ENCODE assay signal across 20 mouse cellular contexts in genomic region chr11:89970726-89971125, GRCm38 (mm10). TPM values are rescaled to one million over a fixed set of nuclear protein-coding genes. Genes with fewer than 3 reads are reported as not detected.
A peak's percentile ranks its signal among the peaks of the same experiment; 100 is the strongest.
DNase-seq lines count a peak whose midpoint lies in the region; ATAC-seq lines count a peak whose summit lies in the region.
"Had no signal": no experiment of that assay in that cellular context is flagged by ENCODE, and none has a peak within 500 bp of the region (broad histone marks: within the 10 kb centered on the region; RNA-seq: fewer than 3 reads in every experiment).

No protein-coding gene starts in this region.

- H3K36me3 ChIP-seq in hindbrain, embryonic 11.5 days (ENCODE audit: control insufficient read depth, insufficient read depth, low read length), result no peaks in the 10 kb centered on the region
- no peaks in the 10 kb centered on the region for H3K36me3 ChIP-seq in hindbrain, embryonic 10.5 days
- no peaks in the 10 kb centered on the region for H3K36me3 ChIP-seq in neural tube, embryonic 11.5 days (ENCODE audit: control insufficient read depth, insufficient read depth, low read length)
- H3K36me3 ChIP-seq: embryonic facial prominence, embryonic 10.5 days; forebrain, embryonic 10.5 days; heart, embryonic 12.5 days; intestine, embryonic 15.5 days had no signal

- H3K27ac ChIP-seq in hindbrain, embryonic 11.5 days (ENCODE audit: low read depth, low read length), result peak overlapping the region; percentile 27; the same call in 1 of the 2 replicates
- no peak overlapping the region for H3K27ac ChIP-seq in hindbrain, embryonic 10.5 days
- H3K27ac ChIP-seq in neural tube, embryonic 11.5 days (ENCODE audit: low read depth, low read length), result no peak overlapping the region
- H3K27ac ChIP-seq: embryonic facial prominence, embryonic 10.5 days; forebrain, embryonic 10.5 days; heart, adult 2 months; hindbrain, embryonic 14.5 days; intestine, embryonic 15.5 days had no signal

- no peak overlapping the region for H3K4me2 ChIP-seq in hindbrain, embryonic 11.5 days (replicated peaks; ENCODE audit: low read depth, low read length)
- no peak overlapping the region for H3K4me2 ChIP-seq in neural tube, embryonic 11.5 days (ENCODE audit: low read depth)
- H3K4me2 ChIP-seq: heart, embryonic 12.5 days; hindbrain, embryonic 14.5 days; intestine, embryonic 15.5 days had no signal

- WGBS in hindbrain, embryonic 11.5 days, result 64% methylated on average over 4 of the region's 4 CpGs
- 72% methylated on average over 4 of the region's 4 CpGs for WGBS in hindbrain, embryonic 10.5 days
- 44% methylated on average over 4 of the region's 4 CpGs for WGBS in neural tube, embryonic 11.5 days

- H3K9me3 ChIP-seq in hindbrain, embryonic 11.5 days (ENCODE audit: control insufficient read depth, low read length), result no peaks in the 10 kb centered on the region
- no peaks in the 10 kb centered on the region for H3K9me3 ChIP-seq in hindbrain, embryonic 10.5 days
- H3K9me3 ChIP-seq in neural tube, embryonic 11.5 days (ENCODE audit: control insufficient read depth, low read length), result no peaks in the 10 kb centered on the region
- H3K9me3 ChIP-seq: embryonic facial prominence, embryonic 10.5 days; forebrain, embryonic 10.5 days; heart, embryonic 12.5 days; intestine, embryonic 15.5 days had no signal

- H3K9ac ChIP-seq in hindbrain, embryonic 11.5 days (ENCODE audit: low read depth, low read length), result no peak overlapping the region
- H3K9ac ChIP-seq in neural tube, embryonic 11.5 days (ENCODE audit: low read length), result no peak overlapping the region
- H3K9ac ChIP-seq: heart, embryonic 12.5 days; hindbrain, embryonic 14.5 days; intestine, embryonic 15.5 days had no signal

- H3K4me1 ChIP-seq in hindbrain, embryonic 11.5 days (replicated peaks; ENCODE audit: control insufficient read depth, insufficient read depth, low read length), result no peaks in the 10 kb centered on the region
- peaks cover 13% of the 10 kb centered on the region; the same call in 1 of the 2 replicates for H3K4me1 ChIP-seq in hindbrain, embryonic 10.5 days (replicated peaks)
- no peaks in the 10 kb centered on the region for H3K4me1 ChIP-seq in neural tube, embryonic 11.5 days (ENCODE audit: control insufficient read depth, insufficient read depth, low read length)
- H3K4me1 ChIP-seq: embryonic facial prominence, embryonic 10.5 days; heart, embryonic 12.5 days; intestine, embryonic 15.5 days had no signal

- H3K4me3 ChIP-seq in hindbrain, embryonic 11.5 days (ENCODE audit: low read depth, low read length), result no peak overlapping the region
- no peak overlapping the region for H3K4me3 ChIP-seq in hindbrain, embryonic 10.5 days
- H3K4me3 ChIP-seq in neural tube, embryonic 11.5 days (ENCODE audit: low read depth, low read length), result no peak overlapping the region
- H3K4me3 ChIP-seq: embryonic facial prominence, embryonic 10.5 days; forebrain, embryonic 10.5 days; heart, adult 2 months; heart, embryonic 12.5 days; intestine, embryonic 15.5 days had no signal

- H3K27me3 ChIP-seq in hindbrain, embryonic 11.5 days (ENCODE audit: control insufficient read depth, insufficient read depth, low read length), result no peaks in the 10 kb centered on the region
- H3K27me3 ChIP-seq in hindbrain, embryonic 10.5 days (ENCODE audit: insufficient read depth, poor library complexity, severe bottlenecking), result no peaks in the 10 kb centered on the region
- no peaks in the 10 kb centered on the region for H3K27me3 ChIP-seq in neural tube, embryonic 11.5 days (ENCODE audit: control insufficient read depth, insufficient read depth, low read length)
- H3K27me3 ChIP-seq: heart, embryonic 12.5 days; intestine, embryonic 15.5 days had no signal

- peak; percentile 17 for DNase-seq in hindbrain, embryonic 11.5 days (ENCODE audit: low spot score)
- no peak for DNase-seq in hindbrain, embryonic 10.5 days (ENCODE audit: low spot score)
- no peak for DNase-seq in neural tube, embryonic 11.5 days (ENCODE audit: low spot score)
- no peak for DNase-seq in neural tube, embryonic 10.5 days (ENCODE audit: extremely low spot score, low spot score)
- peak; percentile 43 for DNase-seq in forelimb bud, embryonic 11.5 days (ENCODE audit: low read depth, low spot score)
- DNase-seq in ovary, postnatal 14 days (ENCODE audit: low spot score), result no peak
- no peak for DNase-seq in urinary bladder, postnatal 25 days (ENCODE audit: low spot score)
- DNase-seq: adrenal gland, postnatal 10 days; cerebellum, adult 11-12 months; cerebellum, adult 9-10 months; cerebellum, postnatal 25 days; gastrocnemius, postnatal 10 days; heart, adult 2 months; heart, postnatal 4 days had no signal

- ATAC-seq in hindbrain, embryonic 11.5 days (ENCODE audit: low FRiP score), result no peak; the same call in 1 of the 2 replicates
- 0 out of 2 replicates have a peak, but pooled peaks have one; percentile 35 for ATAC-seq in neural tube, embryonic 11.5 days (ENCODE audit: insufficient read depth, low FRiP score, low TSS enrichment)
- ATAC-seq: forebrain, embryonic 14.5 days; intestine, embryonic 15.5 days had no signal

RNA-seq across cellular contexts. Expression of gene Pctp, which starts 32.0 kb away (rescaled TPM):
- polyA plus RNA-seq in hindbrain, embryonic 11.5 days (2014; fragmentation: Nextera tagmentation; extraction: Ambion mirVana), result 5.1 and 6.2 TPM in 2 replicates
- 15.0 and 19.6 TPM in 2 replicates for polyA plus RNA-seq in hindbrain, embryonic 10.5 days (2016; fragmentation: Nextera tagmentation; extraction: Ambion mirVana)
- polyA plus RNA-seq in neural tube, embryonic 11.5 days (2014; fragmentation: Nextera tagmentation; extraction: Ambion mirVana), result 6.7 and 8.0 TPM in 2 replicates

RNA-seq across cellular contexts. Expression of gene Tmem100, which starts 59.4 kb away (rescaled TPM):
- 6.0 and 6.6 TPM in 2 replicates for polyA plus RNA-seq in hindbrain, embryonic 11.5 days (2014; fragmentation: Nextera tagmentation; extraction: Ambion mirVana)
- 4.5 and 7.5 TPM in 2 replicates for polyA plus RNA-seq in hindbrain, embryonic 10.5 days (2016; fragmentation: Nextera tagmentation; extraction: Ambion mirVana)
- polyA plus RNA-seq in neural tube, embryonic 11.5 days (2014; fragmentation: Nextera tagmentation; extraction: Ambion mirVana), result 4.8 and 7.3 TPM in 2 replicates

Comparison
In these comparisons a context has a peak if more than half of its experiments do, and no peak if none do; other contexts are left out.
1. DNase-seq: peak in hindbrain, embryonic 11.5 days (single experiment) and forelimb bud, embryonic 11.5 days (single experiment); none in hindbrain, embryonic 10.5 days (single experiment), neural tube, embryonic 11.5 days (single experiment), neural tube, embryonic 10.5 days (single experiment), ovary, postnatal 14 days (single experiment) and urinary bladder, postnatal 25 days (single experiment).